Mouse (Mus musculus): ENCODE results near the gene Magi2. TPM values are rescaled to one million over a fixed set of nuclear protein-coding genes. Genes with fewer than 3 reads are reported as not detected.
"Not testable (repeated sequence)": the region's sequence is repeated elsewhere in the genome, so short reads cannot be mapped to it uniquely, and the experiment has no call there.

Magi2 gene
- polyA plus RNA-seq, 1 experiment from 2014 or later = 3.2 TPM

- no peak overlapping the region for H3K27ac ChIP-seq (ENCODE audit: low read depth)
- no peak overlapping the region for H3K4me2 ChIP-seq (ENCODE audit: low read length)
- no peaks in the 10 kb centered on the region for H3K9me3 ChIP-seq (ENCODE audit: control insufficient read depth, low read length)
- H3K4me3 ChIP-seq (ENCODE audit: low read depth, low read length) = no peak overlapping the region
- H3K36me3 ChIP-seq (ENCODE audit: control insufficient read depth, insufficient read depth, low read length) = no peaks in the 10 kb centered on the region
- no peaks in the 10 kb centered on the region for H3K27me3 ChIP-seq (replicated peaks; ENCODE audit: control insufficient read depth, insufficient read depth, low read length)
- 53% methylated on average over 4 of the region's 4 CpGs for WGBS
- H3K9ac ChIP-seq (ENCODE audit: low read length) = no peak overlapping the region
- no peak for ATAC-seq (replicated peaks; ENCODE audit: low FRiP score, low TSS enrichment, low read depth)
- H3K4me1 ChIP-seq (replicated peaks; ENCODE audit: control insufficient read depth, insufficient read depth, low read length) = peaks cover 4% of the 10 kb centered on the region
- no peak for DNase-seq (ENCODE audit: low spot score)
Measured at GRCm38 (mm10) chr5:20704886-20705285, 1478.0 kb downstream of the Magi2 start.

GRCm38 (mm10) chr5:20706322-20707282 is 1479.8 kb downstream of the Magi2 start:
- H3K4me3 ChIP-seq (ENCODE audit: low read depth, low read length); H3K36me3 ChIP-seq (ENCODE audit: control insufficient read depth, insufficient read depth, low read length); H3K4me1 ChIP-seq (replicated peaks; ENCODE audit: control insufficient read depth, insufficient read depth, low read length); H3K9ac ChIP-seq (ENCODE audit: low read length); H3K27ac ChIP-seq (ENCODE audit: low read depth); H3K27me3 ChIP-seq (replicated peaks; ENCODE audit: control insufficient read depth, insufficient read depth, low read length); H3K9me3 ChIP-seq (ENCODE audit: control insufficient read depth, low read length); DNase-seq (ENCODE audit: low spot score); ATAC-seq (replicated peaks; ENCODE audit: low FRiP score, low TSS enrichment, low read depth); H3K4me2 ChIP-seq (ENCODE audit: low read length): not testable (repeated sequence)
- WGBS = 94% methylated on average over 8 of the region's 18 CpGs

GRCm38 (mm10) chr5:20710845-20711244 is 1484.0 kb downstream of the Magi2 start:
- H3K9me3 ChIP-seq (ENCODE audit: control insufficient read depth, low read length); ATAC-seq (replicated peaks; ENCODE audit: low FRiP score, low TSS enrichment, low read depth): not testable (repeated sequence)

GRCm38 (mm10) chr5:20714619-20715018 is 1487.8 kb downstream of the Magi2 start:
- H3K27me3 ChIP-seq (replicated peaks; ENCODE audit: control insufficient read depth, insufficient read depth, low read length); H3K27ac ChIP-seq (ENCODE audit: low read depth); DNase-seq (ENCODE audit: low spot score); H3K4me3 ChIP-seq (ENCODE audit: low read depth, low read length); H3K9ac ChIP-seq (ENCODE audit: low read length); H3K36me3 ChIP-seq (ENCODE audit: control insufficient read depth, insufficient read depth, low read length); H3K4me1 ChIP-seq (replicated peaks; ENCODE audit: control insufficient read depth, insufficient read depth, low read length); H3K4me2 ChIP-seq (ENCODE audit: low read length); ATAC-seq (replicated peaks; ENCODE audit: low FRiP score, low TSS enrichment, low read depth); H3K9me3 ChIP-seq (ENCODE audit: control insufficient read depth, low read length): not testable (repeated sequence)
- WGBS = 90% methylated on average over 1 of the region's 1 CpGs

More at GRCm38 (mm10) chr5:20710845-20711244, 1484.0 kb downstream of the Magi2 start:
- not testable (repeated sequence) for DNase-seq (ENCODE audit: low spot score); H3K4me3 ChIP-seq (ENCODE audit: low read depth, low read length); H3K9ac ChIP-seq (ENCODE audit: low read length); H3K4me2 ChIP-seq (ENCODE audit: low read length); H3K27ac ChIP-seq (ENCODE audit: low read depth); H3K36me3 ChIP-seq (ENCODE audit: control insufficient read depth, insufficient read depth, low read length); H3K4me1 ChIP-seq (replicated peaks; ENCODE audit: control insufficient read depth, insufficient read depth, low read length); H3K27me3 ChIP-seq (replicated peaks; ENCODE audit: control insufficient read depth, insufficient read depth, low read length)
- 90% methylated on average over 6 of the region's 6 CpGs for WGBS

- H3K9ac ChIP-seq (ENCODE audit: low read length); DNase-seq (ENCODE audit: low spot score); H3K27me3 ChIP-seq (replicated peaks; ENCODE audit: control insufficient read depth, insufficient read depth, low read length); H3K4me3 ChIP-seq (ENCODE audit: low read depth, low read length); H3K4me2 ChIP-seq (ENCODE audit: low read length); H3K4me1 ChIP-seq (replicated peaks; ENCODE audit: control insufficient read depth, insufficient read depth, low read length); H3K9me3 ChIP-seq (ENCODE audit: control insufficient read depth, low read length); ATAC-seq (replicated peaks; ENCODE audit: low FRiP score, low TSS enrichment, low read depth); H3K36me3 ChIP-seq (ENCODE audit: control insufficient read depth, insufficient read depth, low read length); H3K27ac ChIP-seq (ENCODE audit: low read depth): not testable (repeated sequence)
- 97% methylated on average over 6 of the region's 6 CpGs for WGBS
Measured at GRCm38 (mm10) chr5:20715980-20716379, 1489.1 kb downstream of the Magi2 start.

GRCm38 (mm10) chr5:20720201-20720900 is 1493.5 kb downstream of the Magi2 start:
- Histone ChIP-seq H3K4me3 (ENCODE audit: low read depth, low read length) (no peak overlapping the region), H3K27ac (ENCODE audit: low read depth) (no peak overlapping the region), H3K36me3 (ENCODE audit: control insufficient read depth, insufficient read depth, low read length) (no peaks in the 10 kb centered on the region), H3K9ac (ENCODE audit: low read length) (no peak overlapping the region), H3K9me3 (ENCODE audit: control insufficient read depth, low read length) (no peaks in the 10 kb centered on the region), H3K4me1 (replicated peaks; ENCODE audit: control insufficient read depth, insufficient read depth, low read length) (no peaks in the 10 kb centered on the region), H3K4me2 (ENCODE audit: low read length) (no peak overlapping the region), H3K27me3 (replicated peaks; ENCODE audit: control insufficient read depth, insufficient read depth, low read length) (no peaks in the 10 kb centered on the region)
- WGBS = 63% methylated on average over 4 of the region's 4 CpGs
- DNase-seq (ENCODE audit: low spot score) (no peak), ATAC-seq (replicated peaks; ENCODE audit: low FRiP score, low TSS enrichment, low read depth) (no peak)

GRCm38 (mm10) chr5:20723226-20723625 is 1496.4 kb downstream of the Magi2 start:
- not testable (repeated sequence) for H3K4me1 ChIP-seq (replicated peaks; ENCODE audit: control insufficient read depth, insufficient read depth, low read length); H3K27ac ChIP-seq (ENCODE audit: low read depth); ATAC-seq (replicated peaks; ENCODE audit: low FRiP score, low TSS enrichment, low read depth); DNase-seq (ENCODE audit: low spot score); H3K27me3 ChIP-seq (replicated peaks; ENCODE audit: control insufficient read depth, insufficient read depth, low read length); H3K9ac ChIP-seq (ENCODE audit: low read length); H3K36me3 ChIP-seq (ENCODE audit: control insufficient read depth, insufficient read depth, low read length); H3K9me3 ChIP-seq (ENCODE audit: control insufficient read depth, low read length); H3K4me2 ChIP-seq (ENCODE audit: low read length); H3K4me3 ChIP-seq (ENCODE audit: low read depth, low read length)
- 91% methylated on average over 3 of the region's 4 CpGs for WGBS

GRCm38 (mm10) chr5:20738795-20739194 is 1512.0 kb downstream of the Magi2 start:
- H3K27me3 ChIP-seq (replicated peaks; ENCODE audit: control insufficient read depth, insufficient read depth, low read length) = no peaks in the 10 kb centered on the region
- no peak overlapping the region for H3K4me2 ChIP-seq (ENCODE audit: low read length)
- WGBS = 59% methylated on average over 2 of the region's 2 CpGs
- ATAC-seq (replicated peaks; ENCODE audit: low FRiP score, low TSS enrichment, low read depth) = no peak
- no peak overlapping the region for H3K4me3 ChIP-seq (ENCODE audit: low read depth, low read length)
- no peak for DNase-seq (ENCODE audit: low spot score)
- H3K4me1 ChIP-seq (replicated peaks; ENCODE audit: control insufficient read depth, insufficient read depth, low read length) = no peaks in the 10 kb centered on the region
- no peak overlapping the region for H3K9ac ChIP-seq (ENCODE audit: low read length)
- H3K9me3 ChIP-seq (ENCODE audit: control insufficient read depth, low read length) = no peaks in the 10 kb centered on the region
- H3K36me3 ChIP-seq (ENCODE audit: control insufficient read depth, insufficient read depth, low read length) = no peaks in the 10 kb centered on the region
- no peak overlapping the region for H3K27ac ChIP-seq (ENCODE audit: low read depth)
